Mouse (Mus musculus) left cerebral cortex, adult 8-10 months (tissue): ENCODE results near the gene Ugt1a6a. TPM values are rescaled to one million over a fixed set of nuclear protein-coding genes. Genes with fewer than 3 reads are reported as not detected.
A peak's percentile ranks its signal among the peaks of the same experiment; 100 is the strongest.
"Not testable (repeated sequence)": the region's sequence is repeated elsewhere in the genome, so short reads cannot be mapped to it uniquely, and the experiment has no call there.

Source experiments
- DNase-seq, 2 experiments: peaks; one replicate each; pipeline ENCODE4 v3.0.0; 2022; ENCODE audit warnings: low spot score in 2 of 2
- total RNA-seq, 4 experiments: library from RNA; stranded (reverse); gene quantifications; 2 replicates each; pipeline ENCODE4 v1.2.4; 2022

Gene Ugt1a6a
- total RNA-seq = 1 to 10 TPM; 1.3 to 2.5 (median 2.0) TPM

DNA sequence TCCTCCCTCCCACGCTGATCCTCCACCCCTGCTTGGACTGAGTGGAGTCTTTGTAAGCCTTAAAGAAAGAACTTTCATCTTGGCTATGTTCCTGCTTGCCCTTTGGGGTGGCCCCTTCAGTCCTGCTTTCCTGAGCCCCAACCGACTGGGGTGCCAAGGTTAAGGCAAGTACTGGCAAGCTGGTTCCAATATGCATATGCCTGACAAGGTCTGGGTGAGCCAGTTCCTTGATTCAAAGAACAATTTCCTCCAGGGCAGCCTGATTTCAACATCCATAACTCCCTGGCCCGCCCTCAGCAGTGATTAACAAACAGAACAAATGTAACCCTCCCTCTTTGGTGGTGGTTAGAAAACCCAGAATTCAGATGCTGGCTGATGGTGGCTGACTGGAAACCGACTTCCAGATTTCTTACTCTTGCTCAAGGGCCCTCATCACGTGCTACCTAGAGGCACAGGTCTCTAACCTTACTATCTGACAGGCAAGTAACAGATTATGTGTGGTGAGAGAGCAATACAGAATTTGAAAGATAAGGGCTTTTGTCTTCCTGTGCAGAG is at the start of gene Ugt1a6a:
TSS of gene Ugt1a6a (plus strand) at position 353 of the 555 bp plus-strand sequence.
- DNase-seq = peak in 1 of 2 experiments; percentile 12

DNA sequence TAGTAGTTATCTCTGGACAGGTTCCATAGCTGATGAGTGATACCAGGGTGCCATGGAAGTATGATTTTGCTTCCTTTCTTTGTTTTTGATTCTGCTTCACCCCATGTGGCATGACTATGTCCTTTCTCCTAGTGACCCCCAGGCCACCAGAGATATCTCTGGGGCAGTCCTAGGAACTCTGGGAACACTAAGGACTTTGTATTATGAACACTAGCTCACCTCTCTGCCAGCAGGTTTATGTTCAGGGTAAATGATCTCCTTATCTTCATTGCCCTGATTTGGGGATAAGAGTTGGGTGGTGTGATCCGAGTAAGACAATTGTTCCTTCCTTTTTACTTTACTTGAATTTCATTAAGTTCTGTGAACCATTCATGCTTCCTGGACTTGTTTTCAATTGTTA is 48.5 kb upstream of the Ugt1a6a start:
- no peak for DNase-seq

DNA sequence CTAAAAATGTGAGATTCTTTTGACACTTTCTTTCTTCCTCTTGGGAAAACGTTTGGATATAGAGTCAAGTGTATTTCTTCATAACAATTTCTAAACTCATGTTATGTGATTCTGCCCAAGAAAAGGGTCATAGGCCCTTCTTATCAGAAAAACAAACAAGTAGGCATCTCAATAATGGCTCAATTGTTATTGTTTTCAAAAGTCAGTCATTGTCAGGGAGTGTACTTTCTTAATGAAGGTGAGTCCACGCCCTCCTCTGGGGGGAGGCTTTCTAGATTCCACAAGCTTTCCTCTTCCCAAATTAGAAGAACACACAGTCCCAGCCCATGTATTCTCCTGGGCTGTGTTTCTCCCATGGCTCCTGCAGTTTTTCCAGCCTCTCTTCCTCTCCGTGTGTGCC is 47.1 kb upstream of the Ugt1a6a start, which contains the start of gene Ugt1a8:
TSS of gene Ugt1a8 (plus strand) at position 301 of the 400 bp plus-strand sequence.
- no peak for DNase-seq

DNA sequence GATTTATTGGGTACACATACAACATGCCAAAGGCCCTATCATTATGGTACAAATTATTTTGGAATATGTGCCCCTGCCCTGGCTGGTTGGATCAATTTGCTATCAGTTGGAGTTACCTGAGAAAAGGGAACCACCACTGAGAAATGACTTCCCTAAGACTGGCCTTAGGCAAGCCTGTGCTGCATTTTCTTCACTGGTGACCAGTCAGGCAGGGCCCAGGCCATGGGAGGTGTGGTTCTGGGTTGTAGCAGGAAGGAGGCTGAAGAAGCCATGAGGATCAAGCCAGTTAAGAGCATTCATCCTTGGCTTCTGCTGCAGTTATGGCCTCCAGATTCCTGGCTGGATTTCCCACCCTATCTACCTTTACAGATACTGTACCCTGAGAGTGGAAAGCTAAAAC is 42.3 kb upstream of the Ugt1a6a start:
- DNase-seq = no peak

DNA sequence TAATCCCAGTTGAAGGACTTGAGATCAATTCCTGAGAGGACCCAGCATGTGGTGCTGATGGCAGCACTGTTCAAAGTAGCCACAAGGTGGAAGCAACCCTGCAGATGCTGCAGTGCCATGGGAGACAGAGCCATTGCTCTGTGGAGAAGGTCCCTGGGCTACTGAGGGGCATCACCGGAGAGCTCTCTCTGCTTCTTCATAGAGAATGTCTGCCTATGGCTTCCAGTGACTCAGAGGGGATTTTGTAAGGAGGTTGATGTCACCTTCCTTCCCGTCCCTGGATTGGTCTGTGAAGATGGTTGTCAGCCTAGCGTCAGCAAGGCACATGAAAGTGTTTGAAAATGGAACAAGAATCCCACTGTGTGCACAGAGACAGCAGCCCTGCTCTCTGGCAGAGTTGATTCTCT is 40.3 kb upstream of the Ugt1a6a start:
- not testable (repeated sequence) for DNase-seq

DNA sequence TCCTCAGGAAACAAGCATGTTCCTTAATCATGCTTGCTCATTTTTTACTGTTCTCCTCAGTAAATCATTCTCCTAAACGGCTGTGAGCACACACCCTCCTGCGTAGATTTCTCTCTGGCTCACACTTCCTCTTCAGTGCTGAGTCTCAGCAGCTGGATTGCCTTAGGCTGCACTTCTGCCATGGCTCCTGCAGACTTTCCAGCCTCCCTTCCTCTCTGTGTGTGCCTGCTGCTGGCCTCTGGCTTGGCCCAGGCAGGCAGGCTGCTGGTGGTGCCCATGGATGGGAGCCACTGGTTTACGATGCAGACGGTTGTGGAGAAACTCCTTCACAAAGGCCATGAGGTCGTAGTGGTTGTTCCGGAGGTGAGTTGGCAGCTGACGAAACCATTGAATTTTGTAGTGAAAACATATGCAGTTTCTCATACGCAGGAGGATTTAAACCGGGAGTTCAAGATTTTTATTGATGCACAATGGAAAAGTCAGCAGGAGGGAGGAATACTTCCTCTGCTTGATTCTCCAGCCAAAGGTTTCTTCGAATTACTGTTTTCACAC is 39.6 kb upstream of the Ugt1a6a start, which contains the start of gene Ugt1a7c:
TSS of gene Ugt1a7c (plus strand) at position 122 of the 552 bp plus-strand sequence.
- DNase-seq = no peak

DNA sequence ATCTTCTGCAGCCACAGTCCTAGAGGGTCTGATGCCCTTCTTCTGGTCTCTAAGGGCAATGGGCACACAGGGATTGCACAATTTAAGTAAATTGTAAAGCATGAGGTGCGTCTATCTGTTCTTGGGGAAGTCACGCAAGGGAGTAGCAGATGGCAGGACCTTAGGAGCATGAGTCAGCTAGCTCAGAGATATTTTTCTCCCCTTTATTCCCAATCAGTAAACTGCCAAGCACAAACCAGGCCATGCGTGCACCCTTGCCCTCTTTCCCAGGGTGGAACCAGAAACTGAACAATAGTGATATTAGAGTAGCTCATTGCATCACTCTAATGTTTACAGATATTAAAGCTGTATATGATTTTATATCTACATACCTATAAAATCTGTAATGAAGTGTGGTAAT is 36.1 kb upstream of the Ugt1a6a start:
- not testable (repeated sequence) for DNase-seq

DNA sequence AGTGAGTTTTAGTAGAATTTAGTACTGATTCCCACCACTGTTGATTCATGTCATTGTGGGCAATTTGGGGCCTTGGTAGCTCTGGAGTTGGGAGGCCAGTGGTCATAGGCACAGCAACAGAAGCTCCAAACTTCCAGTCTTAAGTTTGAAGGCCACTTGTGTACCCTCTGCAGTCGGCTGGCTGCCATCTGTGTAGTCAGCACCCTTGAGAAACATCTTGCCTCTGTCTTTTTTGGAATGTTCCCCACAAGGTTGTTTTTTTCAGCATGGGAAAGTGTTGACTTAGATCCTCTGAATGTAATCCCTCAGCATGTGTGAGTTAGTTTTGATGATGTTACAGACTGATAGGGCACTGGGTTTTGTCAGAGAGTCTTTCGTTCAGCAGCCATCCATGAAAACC is 34.9 kb upstream of the Ugt1a6a start:
- DNase-seq = not testable (repeated sequence)

DNA sequence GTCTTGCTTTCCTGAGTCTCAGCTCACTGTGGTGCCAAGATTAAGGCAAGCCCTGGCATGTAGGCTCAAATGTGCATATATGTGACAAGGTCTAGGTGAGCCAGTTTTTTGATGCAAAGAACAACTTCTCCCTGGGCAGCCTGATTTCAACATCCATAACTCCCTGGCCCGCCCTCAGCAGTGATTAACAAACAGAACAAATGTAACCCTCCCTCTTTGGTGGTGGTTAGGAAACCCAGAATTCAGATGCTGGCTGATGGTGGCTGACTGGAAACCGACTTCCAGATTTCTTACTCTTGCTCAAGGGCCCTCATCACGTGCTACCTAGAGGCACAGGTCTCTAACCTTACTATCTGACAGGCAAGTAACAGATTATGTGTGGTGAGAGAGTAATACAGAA is 31.6 kb upstream of the Ugt1a6a start, which contains the start of gene Ugt1a6b:
TSS of gene Ugt1a6b (plus strand) at position 234 of the 400 bp plus-strand sequence.
- DNase-seq = not testable (repeated sequence)

DNA sequence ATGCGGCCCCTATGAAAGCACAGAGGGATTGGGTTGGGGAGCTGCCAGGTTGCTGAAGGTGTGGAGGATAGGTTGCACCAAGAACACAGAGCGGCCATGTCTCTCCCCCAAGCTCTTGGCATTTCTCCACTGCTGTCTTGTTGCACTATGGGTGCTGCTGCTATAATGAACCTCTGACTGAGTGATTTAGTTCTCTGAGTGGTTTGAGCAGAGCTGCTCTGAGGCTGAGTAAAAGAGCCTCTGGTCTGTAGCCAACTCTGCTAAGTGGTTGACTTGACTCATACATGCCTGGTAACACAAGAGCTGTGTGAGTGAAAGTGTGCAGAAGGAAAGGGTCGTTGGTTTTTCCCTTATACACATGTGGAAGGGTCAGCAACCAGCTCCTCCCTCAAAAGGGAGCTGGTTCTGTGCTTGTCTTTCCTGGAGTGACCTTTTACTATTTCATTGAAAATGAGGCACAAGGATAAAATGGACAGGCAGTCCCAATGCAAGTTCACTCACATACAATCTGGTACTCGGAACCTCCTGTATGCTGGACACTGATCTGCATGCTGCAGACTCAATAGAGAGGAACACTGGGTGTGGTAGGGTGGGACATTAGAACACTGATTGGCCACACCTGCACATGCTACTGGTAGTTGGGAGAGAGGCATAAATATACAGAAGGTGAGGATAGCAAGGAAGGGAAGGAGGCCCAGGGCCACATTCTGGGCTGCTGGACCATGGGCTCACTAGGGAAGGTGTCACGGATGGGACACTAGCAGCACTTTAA is 30.7 kb upstream of the Ugt1a6a start:
- not testable (repeated sequence) for DNase-seq

DNA sequence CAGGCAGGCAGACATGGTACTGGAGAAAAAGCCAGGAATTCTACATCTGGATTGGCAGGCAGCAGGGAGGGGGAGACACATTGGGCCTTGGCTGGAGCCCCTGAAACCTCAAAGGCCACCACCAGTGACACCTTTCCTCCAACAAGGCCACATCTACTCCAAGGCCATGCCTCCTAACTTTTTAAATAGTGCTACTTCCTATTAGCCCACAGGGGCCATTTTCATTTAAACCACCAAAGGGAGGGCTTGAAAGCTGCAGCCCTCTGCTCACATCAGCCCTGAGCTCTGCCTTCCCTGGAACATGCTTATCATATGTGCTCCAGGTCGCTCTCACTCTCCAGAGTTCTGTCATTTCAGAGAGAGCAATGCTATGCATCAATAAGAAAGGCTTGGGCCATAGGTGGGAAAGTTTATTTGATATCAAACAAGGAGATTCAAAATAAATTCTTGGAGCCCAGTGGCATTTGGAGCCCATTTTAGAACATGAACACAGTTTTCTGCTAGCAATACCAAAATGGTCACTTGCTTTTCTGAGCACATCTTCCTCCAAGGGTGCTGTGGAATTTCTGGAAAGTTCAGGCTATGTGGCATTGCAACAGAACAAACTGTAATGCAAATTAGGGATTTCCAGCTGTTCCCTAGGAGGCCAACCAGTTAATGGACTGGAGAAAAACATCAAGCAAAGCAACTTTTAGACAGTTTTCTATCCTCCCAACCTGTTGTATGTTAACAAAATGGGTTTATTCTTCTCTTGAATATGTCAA is 29.8 kb upstream of the Ugt1a6a start:
- no peak for DNase-seq

DNA sequence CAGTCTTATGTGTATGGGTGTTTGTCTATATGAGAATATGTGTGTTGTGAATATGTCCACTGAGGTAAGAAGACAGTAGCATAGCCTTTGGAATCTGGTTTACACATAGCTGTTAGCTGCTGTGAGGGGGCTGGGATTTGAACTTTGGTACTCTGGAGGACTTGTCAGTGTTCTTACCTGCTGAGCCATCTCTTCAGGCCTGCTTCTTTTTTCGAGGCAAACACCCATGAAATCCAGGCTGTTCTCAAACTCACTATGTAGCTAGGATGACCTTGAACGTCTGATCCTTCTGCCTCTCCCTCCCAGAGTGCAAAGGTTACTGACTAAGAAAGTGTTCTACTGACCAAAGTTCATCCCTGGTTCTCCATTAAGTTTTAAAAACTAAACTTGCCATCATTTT is 29.0 kb upstream of the Ugt1a6a start:
- DNase-seq = no peak

DNA sequence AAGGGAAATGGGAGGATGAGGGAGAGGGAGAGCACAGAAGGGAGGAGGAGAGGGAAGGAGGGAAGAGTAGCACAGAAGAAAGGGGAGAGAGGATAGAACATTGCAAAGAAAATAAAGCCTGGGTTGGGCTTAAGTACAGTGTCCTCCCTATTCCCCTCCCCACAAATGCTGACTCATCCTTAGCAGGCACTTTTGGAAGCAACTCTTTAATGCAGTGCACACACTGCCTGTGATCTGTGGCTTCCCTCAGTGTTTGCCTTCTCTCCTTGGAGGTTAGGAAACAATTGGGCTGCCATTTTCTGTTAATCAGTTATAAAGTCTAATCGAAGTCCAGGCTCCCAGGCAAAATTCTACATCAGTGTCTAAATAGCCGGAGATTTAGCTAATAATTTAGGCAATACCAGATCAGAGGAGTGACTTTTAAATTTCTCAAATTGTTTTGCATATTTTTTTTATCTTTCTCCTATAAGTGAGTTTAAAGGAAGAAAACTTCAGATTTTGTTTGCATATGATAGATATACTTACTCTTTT is 25.5 kb upstream of the Ugt1a6a start:
- not testable (repeated sequence) for DNase-seq

DNA sequence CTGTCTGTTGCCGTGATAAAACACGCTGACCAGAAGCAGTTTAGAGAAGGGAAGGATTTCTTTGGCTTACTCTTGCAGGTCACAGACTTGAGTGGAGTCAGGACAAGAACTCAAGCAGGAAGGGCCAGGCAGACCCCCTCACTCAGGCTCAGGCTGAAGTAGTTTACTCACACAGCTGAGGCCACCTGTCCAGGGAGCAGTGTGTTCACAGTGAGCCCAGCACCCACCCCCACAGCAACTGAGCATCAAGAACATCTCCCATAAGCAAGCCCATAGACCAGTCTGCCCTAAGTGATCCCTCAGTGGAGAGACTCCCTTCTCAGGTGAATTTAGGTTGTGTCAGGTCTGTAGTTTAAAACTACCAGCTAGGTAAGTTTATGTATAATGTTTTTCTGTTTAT is 25.0 kb upstream of the Ugt1a6a start:
- DNase-seq = not testable (repeated sequence)

DNA sequence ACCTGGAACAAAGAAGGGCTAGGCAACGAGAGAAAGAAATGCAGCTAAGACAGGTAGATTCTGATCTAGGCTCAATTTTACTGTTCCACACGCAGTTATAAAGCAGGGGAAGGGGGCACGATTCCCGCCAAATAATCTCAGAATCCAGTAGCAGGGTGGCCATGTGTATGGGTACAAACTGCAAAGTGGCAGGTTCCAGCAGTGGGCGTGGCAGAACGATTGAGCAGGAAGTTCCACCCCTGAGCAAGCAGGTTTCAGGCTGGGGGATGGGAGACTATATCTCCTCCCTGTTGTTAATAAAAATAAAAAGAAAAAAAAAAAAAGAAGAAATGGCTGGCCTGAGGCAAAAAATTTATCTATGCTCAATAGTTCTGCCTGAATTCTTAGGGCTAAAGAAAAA is 21.8 kb upstream of the Ugt1a6a start:
- not testable (repeated sequence) for DNase-seq

DNA sequence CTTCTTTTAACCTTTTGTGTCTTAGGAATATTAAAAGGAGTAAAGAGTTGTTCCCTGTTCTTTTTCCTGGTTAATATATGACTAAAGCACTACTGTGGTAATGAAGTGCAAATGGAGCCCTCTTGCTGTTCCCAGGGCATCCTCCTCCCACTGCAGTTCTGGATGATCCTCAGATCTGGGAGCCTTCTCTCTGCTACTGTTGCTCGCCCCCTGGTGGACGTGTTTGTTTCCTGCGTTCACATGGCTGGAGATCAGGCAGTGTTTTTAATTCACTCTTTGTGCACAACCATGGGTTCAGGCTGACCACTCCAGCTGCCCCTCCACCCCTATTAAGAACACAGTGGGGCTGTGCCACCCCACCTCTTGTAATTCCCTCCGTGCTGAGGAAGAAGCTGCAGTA is 14.1 kb upstream of the Ugt1a6a start:
- DNase-seq = not testable (repeated sequence)

DNA sequence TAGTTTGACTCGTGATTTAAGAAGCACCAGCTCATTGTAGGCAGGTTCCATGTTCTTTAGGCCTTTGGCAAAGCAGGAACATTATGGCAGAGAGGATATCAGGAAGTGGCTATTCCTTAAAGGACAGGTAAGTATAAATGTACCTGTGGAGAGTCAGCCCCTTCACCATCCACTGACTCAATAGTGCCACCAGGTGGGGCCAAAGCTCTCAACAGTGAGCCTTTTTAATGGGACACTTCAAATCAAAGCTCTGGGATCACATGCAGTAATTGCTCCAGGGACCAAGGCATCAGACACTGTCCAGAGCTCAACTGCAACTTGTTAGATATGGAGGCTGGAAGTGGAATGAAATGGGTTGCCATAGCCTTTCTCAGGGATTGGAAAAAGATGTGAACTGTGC is 13.1 kb upstream of the Ugt1a6a start:
- DNase-seq = not testable (repeated sequence)

DNA sequence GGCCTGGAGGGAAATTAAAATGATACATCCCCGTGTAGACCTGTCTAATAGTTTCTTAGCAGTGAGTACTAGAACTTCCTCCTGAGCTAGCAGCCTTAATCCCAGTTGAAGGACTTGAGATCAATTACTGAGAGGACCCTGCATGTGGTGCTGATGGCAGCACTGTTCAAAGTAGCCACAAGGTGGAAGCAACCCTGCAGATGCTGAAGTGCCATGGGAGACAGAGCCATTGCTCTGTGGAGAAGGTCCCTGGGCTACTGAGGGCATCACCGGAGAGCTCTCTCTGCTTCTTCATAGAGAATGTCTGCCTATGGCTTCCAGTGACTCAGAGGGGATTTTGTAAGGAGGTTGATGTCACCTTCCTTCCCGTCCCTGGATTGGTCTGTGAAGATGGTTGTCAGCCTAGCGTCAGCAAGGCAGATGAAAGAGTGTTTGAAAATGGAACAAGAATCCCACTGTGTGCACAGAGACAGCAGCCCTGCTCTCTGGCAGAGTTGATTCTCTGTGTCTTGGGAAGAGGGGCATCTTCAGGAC is 8.7 kb upstream of the Ugt1a6a start:
- DNase-seq = not testable (repeated sequence)

DNA sequence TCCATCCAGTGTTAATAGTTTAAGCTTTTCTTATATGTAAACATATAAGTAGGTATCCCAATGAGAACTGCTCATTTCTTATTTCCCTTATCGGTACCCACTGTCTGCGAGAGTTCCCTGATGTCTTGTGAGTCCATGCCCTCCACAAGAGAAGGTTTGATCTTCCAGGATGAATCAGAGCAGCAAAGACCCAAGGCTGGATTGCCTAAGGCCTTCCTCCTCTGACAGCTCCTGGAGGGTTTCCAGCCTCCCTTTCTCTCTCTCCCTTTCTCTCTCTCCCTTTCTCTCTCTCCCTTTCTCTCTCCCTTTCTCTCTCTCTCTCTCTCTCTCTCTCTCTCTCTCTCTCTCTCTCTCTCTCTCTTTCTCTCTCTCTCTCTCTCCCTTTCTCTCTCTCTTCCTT is 5.5 kb upstream of the Ugt1a6a start:
- not testable (repeated sequence) for DNase-seq

DNA sequence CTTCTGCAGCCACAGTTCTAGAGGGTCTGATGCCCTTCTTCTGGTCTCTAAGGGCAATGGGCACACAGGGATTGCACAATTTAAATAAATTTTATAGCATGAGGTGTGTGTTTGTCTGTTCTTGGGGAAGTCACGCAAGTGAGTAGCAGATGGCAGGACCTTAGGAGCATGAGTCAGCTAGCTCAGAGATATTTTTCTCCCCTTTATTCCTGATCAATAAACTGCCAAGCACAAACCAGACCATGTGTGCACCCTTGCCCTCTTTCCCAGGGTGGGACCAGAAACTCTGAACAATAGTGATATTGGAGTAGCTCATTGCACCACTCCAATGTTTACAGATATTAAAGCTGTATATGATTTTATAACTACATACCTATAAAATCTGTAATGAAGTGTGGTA is 4.4 kb upstream of the Ugt1a6a start:
- not testable (repeated sequence) for DNase-seq

DNA sequence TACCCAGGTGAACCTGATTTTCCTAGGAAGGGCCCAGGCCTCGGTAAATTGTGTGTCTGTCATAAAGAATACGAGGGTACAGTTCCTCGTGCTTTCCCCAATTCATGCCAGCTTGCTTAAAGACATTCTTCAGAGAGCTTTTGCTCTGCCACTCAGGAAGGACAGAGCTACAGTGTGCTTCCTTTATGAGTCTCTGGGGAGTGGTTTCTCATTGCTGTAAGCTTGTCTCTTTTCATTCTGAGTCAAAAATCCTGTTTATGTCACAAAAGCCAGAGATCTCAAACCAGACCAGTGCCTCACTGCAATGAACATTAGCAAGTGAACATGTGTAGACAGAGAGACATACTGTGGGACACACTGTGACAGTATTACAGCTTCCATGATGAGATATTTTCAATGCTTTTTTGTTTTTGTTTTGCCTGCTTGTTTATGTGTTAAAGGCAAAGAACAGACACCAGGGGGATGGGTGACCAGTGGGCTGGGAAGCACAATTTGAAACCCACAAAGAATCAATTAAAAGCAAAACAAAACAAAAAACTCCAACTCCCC is 627 bp upstream of the Ugt1a6a start:
- DNase-seq = no peak
